Mouse (Mus musculus) lung, postnatal 4 days (tissue): ENCODE results near the gene Itpr1.

Experiments used
- DNase-seq, 2 experiments: peaks; one replicate each; pipeline ENCODE4 v3.0.0; 2021

Itpr1 gene

GRCm38 (mm10) chr6:108401412-108401955 is 188.6 kb downstream of the Itpr1 start:
- DNase-seq = no peak

GRCm38 (mm10) chr6:108404736-108405135 is 191.8 kb downstream of the Itpr1 start:
- DNase-seq = no peak

- DNase-seq = peak in 1 of 2 experiments; percentile 53
These were observed 195.2 kb downstream of the Itpr1 start for GRCm38 (mm10) chr6:108408053-108408452.

- DNase-seq = no peak
These were observed 195.8 kb downstream of the Itpr1 start for GRCm38 (mm10) chr6:108408726-108409125.

- DNase-seq = peak; percentile 73 to 86
These were observed 197.9 kb downstream of the Itpr1 start for GRCm38 (mm10) chr6:108410771-108411170.

GRCm38 (mm10) chr6:108411201-108411600 is 198.3 kb downstream of the Itpr1 start:
- peak in 1 of 2 experiments; percentile 21 for DNase-seq

- DNase-seq = peak; percentile 24 to 53
These were observed 200.1 kb downstream of the Itpr1 start for GRCm38 (mm10) chr6:108413006-108413405.

- DNase-seq = no peak
These were observed 200.7 kb downstream of the Itpr1 start for GRCm38 (mm10) chr6:108413593-108413992.

- no peak for DNase-seq
These were observed 203.0 kb downstream of the Itpr1 start for GRCm38 (mm10) chr6:108415847-108416246.

- DNase-seq = peak; percentile 69 to 73
These were observed 204.6 kb downstream of the Itpr1 start for GRCm38 (mm10) chr6:108417508-108417907.

GRCm38 (mm10) chr6:108418218-108418617 is 205.3 kb downstream of the Itpr1 start:
- no peak for DNase-seq

GRCm38 (mm10) chr6:108424749-108425584 is 212.1 kb downstream of the Itpr1 start:
- DNase-seq = no peak

GRCm38 (mm10) chr6:108426789-108427188 is 213.9 kb downstream of the Itpr1 start:
- peak; percentile 88 for DNase-seq

- DNase-seq = no peak
These were observed 215.5 kb downstream of the Itpr1 start for GRCm38 (mm10) chr6:108428383-108428782.

GRCm38 (mm10) chr6:108429950-108430349 is 217.1 kb downstream of the Itpr1 start:
- DNase-seq = no peak

GRCm38 (mm10) chr6:108431193-108431592 is 218.3 kb downstream of the Itpr1 start:
- DNase-seq = no peak

- DNase-seq = no peak
These were observed 219.9 kb downstream of the Itpr1 start for GRCm38 (mm10) chr6:108432836-108433235.

GRCm38 (mm10) chr6:108434816-108435215 is 221.9 kb downstream of the Itpr1 start:
- DNase-seq = no peak

- DNase-seq = no peak
These were observed 222.6 kb downstream of the Itpr1 start for GRCm38 (mm10) chr6:108435467-108435866.

GRCm38 (mm10) chr6:108436608-108437007 is 223.7 kb downstream of the Itpr1 start:
- no peak for DNase-seq

- no peak for DNase-seq
These were observed 228.4 kb downstream of the Itpr1 start for GRCm38 (mm10) chr6:108441290-108441689.

GRCm38 (mm10) chr6:108442291-108442690 is 229.4 kb downstream of the Itpr1 start:
- no peak for DNase-seq

GRCm38 (mm10) chr6:108444435-108444834 is 231.5 kb downstream of the Itpr1 start:
- DNase-seq = no peak

GRCm38 (mm10) chr6:108445006-108445405 is 232.1 kb downstream of the Itpr1 start:
- DNase-seq = no peak
